Mouse (Mus musculus) MEL (cell line): Measurements from ENCODE around the gene Myl7. TPM values are rescaled to one million over a fixed set of nuclear protein-coding genes. Genes with fewer than 3 reads are reported as not detected.

Experiments used
- DNase-seq: peaks from one replicate; pipeline ENCODE4 v3.0.0; 2011; ENCODE audit warnings: low read depth, low spot score
- H3K27ac ChIP-seq: 2 replicates; pipeline ENCODE4 v1.5.1; 2012; ENCODE audit warnings: low read depth, mild to moderate bottlenecking, control low read depth, low read length, moderate library complexity; ENCODE audit not compliant: control insufficient read depth
- H3K27me3 ChIP-seq, 2 experiments: fragments of 150-350 bp in 1 of 2; sonication (generic) in 1 of 2; 2 replicates each; pipeline ENCODE4 v1.6.1; 2012; ENCODE audit warnings: low read length in 2 of 2, mild to moderate bottlenecking in 2 of 2, improper control_type of control experiment in 1 of 2, moderate library complexity in 1 of 2; ENCODE audit not compliant: insufficient read depth in 2 of 2, control insufficient read depth in 1 of 2
- H3K36me3 ChIP-seq, 2 experiments: 2 replicates each; pipeline ENCODE4 v1.6.1; 2012 to 2014; ENCODE audit warnings: low read length in 2 of 2, improper control_type of control experiment in 1 of 2, inconsistent platforms in 1 of 2, mild to moderate bottlenecking in 1 of 2; ENCODE audit not compliant: insufficient read depth in 2 of 2, control insufficient read depth in 1 of 2
- H3K4me1 ChIP-seq, 2 experiments: fragments of 150-350 bp in 1 of 2; sonication (generic) in 1 of 2; 2 replicates each; pipeline ENCODE4 v1.6.1; 2012; ENCODE audit warnings: low read length in 2 of 2, improper control_type of control experiment in 1 of 2, mild to moderate bottlenecking in 1 of 2; ENCODE audit not compliant: insufficient read depth in 2 of 2, control insufficient read depth in 1 of 2
- H3K4me3 ChIP-seq, 2 experiments: fragments of 150-350 bp in 1 of 2; sonication (generic) in 1 of 2; 2 replicates each; pipeline ENCODE4 v1.5.1; 2012; ENCODE audit warnings: low read depth in 2 of 2, low read length in 2 of 2, mild to moderate bottlenecking in 2 of 2, moderate library complexity in 2 of 2, control low read depth in 1 of 2, improper control_type of control experiment in 1 of 2; ENCODE audit not compliant: control insufficient read depth in 1 of 2, insufficient read depth in 1 of 2
- H3K79me2 ChIP-seq: 2 replicates; pipeline ENCODE4 v1.6.1; 2012; ENCODE audit warnings: mild to moderate bottlenecking, low read length, moderate library complexity; ENCODE audit not compliant: control insufficient read depth, poor library complexity, insufficient read depth
- H3K9ac ChIP-seq: 2 replicates; pipeline ENCODE4 v1.6.1; 2012; ENCODE audit warnings: low read depth, mild to moderate bottlenecking, control low read depth, low read length, moderate library complexity; ENCODE audit not compliant: control insufficient read depth, poor library complexity, severe bottlenecking
- H3K9me3 ChIP-seq: fragments of 150-350 bp; sonication (generic); replicated peaks from 2 replicates; pipeline ENCODE4 v1.6.1; 2012; ENCODE audit warnings: mild to moderate bottlenecking, low read length, improper control_type of control experiment, moderate library complexity; ENCODE audit not compliant: insufficient read depth
- BHLHE40 ChIP-seq: IDR thresholded peaks from 2 replicates; pipeline ENCODE4 v1.6.1; 2012; ENCODE audit warnings: low read depth, mild to moderate bottlenecking, inconsistent platforms, low read length, improper control_type of control experiment, borderline replicate concordance
- CTCF ChIP-seq, 3 experiments: IDR thresholded peaks in 2 of 3; conservative IDR thresholded peaks in 1 of 3; 2 replicates each; pipeline ENCODE4 v1.5.1; 2011 to 2012; ENCODE audit warnings: low read length in 3 of 3, low read depth in 2 of 3, mild to moderate bottlenecking in 2 of 3, improper control_type of control experiment in 1 of 3, inconsistent platforms in 1 of 3, mixed read lengths in 1 of 3, moderate library complexity in 1 of 3; ENCODE audit not compliant: control insufficient read depth in 1 of 3, insufficient read depth in 1 of 3, poor library complexity in 1 of 3, severe bottlenecking in 1 of 3
- E2F4 ChIP-seq: IDR thresholded peaks from 2 replicates; pipeline ENCODE4 v1.6.1; 2011; ENCODE audit warnings: low read depth, low read length, improper control_type of control experiment, borderline replicate concordance
- ELF1 ChIP-seq: IDR thresholded peaks from 2 replicates; pipeline ENCODE4 v1.6.1; 2014; ENCODE audit warnings: low read depth, mild to moderate bottlenecking, inconsistent platforms, low read length, improper control_type of control experiment, moderate library complexity
- ETS1 ChIP-seq: IDR thresholded peaks from 2 replicates; pipeline ENCODE4 v1.6.1; 2012; ENCODE audit warnings: low read depth, mild to moderate bottlenecking, inconsistent platforms, low read length, improper control_type of control experiment, moderate library complexity
- GABPA ChIP-seq: IDR thresholded peaks from 2 replicates; pipeline ENCODE4 v1.6.1; 2012; ENCODE audit warnings: low read depth, mild to moderate bottlenecking, inconsistent platforms, low read length, improper control_type of control experiment, moderate library complexity
- HCFC1 ChIP-seq: IDR thresholded peaks from 2 replicates; pipeline ENCODE4 v1.6.1; 2012; ENCODE audit warnings: low read depth, mild to moderate bottlenecking, inconsistent platforms, low read length, improper control_type of control experiment, moderate library complexity
- KAT2A ChIP-seq: conservative IDR thresholded peaks from 2 replicates; pipeline ENCODE4 v1.6.1; 2012; ENCODE audit warnings: low read depth, low read length, improper control_type of control experiment, inconsistent platforms
- MAFK ChIP-seq: IDR thresholded peaks from 2 replicates; pipeline ENCODE4 v1.6.1; 2011; ENCODE audit warnings: low read depth, mild to moderate bottlenecking, low read length, improper control_type of control experiment, borderline replicate concordance
- MAX ChIP-seq: IDR thresholded peaks from 2 replicates; pipeline ENCODE4 v1.6.1; 2011; ENCODE audit warnings: low read length, improper control_type of control experiment
- MXI1 ChIP-seq: IDR thresholded peaks from 2 replicates; pipeline ENCODE4 v1.6.1; 2011; ENCODE audit warnings: mild to moderate bottlenecking, low read depth, low read length, improper control_type of control experiment
- MYC ChIP-seq: IDR thresholded peaks from 2 replicates; pipeline ENCODE4 v1.6.1; 2011; ENCODE audit warnings: low read depth, mild to moderate bottlenecking, low read length, improper control_type of control experiment, moderate library complexity
- NELFE ChIP-seq: IDR thresholded peaks from 2 replicates; pipeline ENCODE4 v1.6.1; 2011; ENCODE audit warnings: low read depth, low read length, improper control_type of control experiment
- NRF1 ChIP-seq: IDR thresholded peaks from 2 replicates; pipeline ENCODE4 v1.6.1; 2014; ENCODE audit warnings: low read depth, mild to moderate bottlenecking, inconsistent platforms, low read length, improper control_type of control experiment, moderate library complexity; ENCODE audit not compliant: poor library complexity, insufficient read depth, severe bottlenecking
- POLR2AphosphoS2 ChIP-seq: IDR thresholded peaks from 2 replicates; pipeline ENCODE4 v1.6.1; 2011; ENCODE audit warnings: low read length, improper control_type of control experiment
- RAD21 ChIP-seq: IDR thresholded peaks from 2 replicates; pipeline ENCODE4 v1.6.1; 2011; ENCODE audit warnings: mild to moderate bottlenecking, low read depth, low read length, improper control_type of control experiment
- RCOR1 ChIP-seq: IDR thresholded peaks from 2 replicates; pipeline ENCODE4 v1.6.1; 2012; ENCODE audit warnings: low read depth, mild to moderate bottlenecking, inconsistent platforms, low read length, improper control_type of control experiment
- SIN3A ChIP-seq: IDR thresholded peaks from 2 replicates; pipeline ENCODE4 v1.6.1; 2012; ENCODE audit warnings: low read length, improper control_type of control experiment, inconsistent platforms
- UBTF ChIP-seq: IDR thresholded peaks from 2 replicates; pipeline ENCODE4 v1.6.1; 2012; ENCODE audit warnings: low read depth, mild to moderate bottlenecking, inconsistent platforms, low read length, improper control_type of control experiment, moderate library complexity, borderline replicate concordance; ENCODE audit not compliant: insufficient read depth
- ZKSCAN1 ChIP-seq: IDR thresholded peaks from 2 replicates; pipeline ENCODE4 v1.6.1; 2012; ENCODE audit warnings: low read depth, mild to moderate bottlenecking, inconsistent platforms, low read length, improper control_type of control experiment, moderate library complexity
- polyA plus RNA-seq, 2 experiments: library from polyadenylated mRNA; stranded (reverse) in 1 of 2; unstranded in 1 of 2; fragments of >175 nt in 1 of 2; fragments of >200 nt in 1 of 2; gene quantifications; 2 replicates each; pipeline versions ENCODE4 v1.2.1 to v1.2.4; 2012; ENCODE audit warnings: low replicate concordance in 2 of 2, low read depth in 1 of 2; ENCODE audit not compliant: insufficient read length in 2 of 2, insufficient read depth in 1 of 2, missing spikeins in 1 of 2
- total RNA-seq: library from RNA; depleted of rRNA; stranded (reverse); fragments of 300-350 nt; gene quantifications from 2 replicates; pipeline ENCODE4 v1.2.3, GENCODE M21; 2012

Myl7 gene
- total and polyA plus RNA-seq, 3 experiments, result not detected

- no peak overlapping the region for H3K4me3 ChIP-seq
- no peaks in the 10 kb centered on the region for H3K36me3 ChIP-seq
- no peaks in the 10 kb centered on the region for H3K9me3 ChIP-seq
- H3K9ac ChIP-seq, result no peak overlapping the region
- peaks cover 2 to 11% of the 10 kb centered on the region in 2 experiments; a peak in 3 of 4 replicates for H3K27me3 ChIP-seq
- no peaks in the 10 kb centered on the region for H3K79me2 ChIP-seq
- TF ChIP-seq NELFE (no peak), MAFK (no peak), KAT2A (no peak), ZKSCAN1 (no peak), MAX (no peak), GABPA (no peak), MXI1 (no peak), UBTF (no peak), CTCF (IDR thresholded peaks at IDR 0.05 in 2 of 3, conservative IDR thresholded peaks at IDR 0.05 in 1 of 3; ENCODE audit: control insufficient read depth in 1 of 3, insufficient read depth in 1 of 3, low read depth in 2 of 3, low read length in 3 of 3, poor library complexity in 1 of 3, severe bottlenecking in 1 of 3) (no peak), RAD21 (no peak), NRF1 (no peak), ETS1 (no peak), ELF1 (no peak), SIN3A (no peak), POLR2AphosphoS2 (no peak), E2F4 (no peak), BHLHE40 (no peak), RCOR1 (no peak), HCFC1 (no peak)
- no peak overlapping the region for H3K27ac ChIP-seq
- no peaks in the 10 kb centered on the region for H3K4me1 ChIP-seq
- DNase-seq, result no peak
Observed at GRCm38 (mm10) chr11:5926696-5927220, 28.2 kb upstream of the Myl7 start.

GRCm38 (mm10) chr11:5924699-5925098, 26.1 kb upstream of the Myl7 start:
- Histone ChIP-seq H3K9me3 (no peaks in the 10 kb centered on the region), H3K36me3 (no peaks in the 10 kb centered on the region), H3K4me3 (no peak overlapping the region), H3K4me1 (no peaks in the 10 kb centered on the region), H3K27me3 (peaks cover 0 to 4% of the 10 kb centered on the region in 2 experiments; a peak in 3 of 4 replicates), H3K9ac (no peak overlapping the region), H3K79me2 (no peaks in the 10 kb centered on the region), H3K27ac (no peak overlapping the region)
- DNase-seq, result no peak
- TF ChIP-seq MYC (no peak), MXI1 (no peak), NRF1 (no peak)
